28 mouse cellular contexts compared by ENCODE assay signal in genomic region chr2:32703046-32703445, GRCm38 (mm10). TPM values are rescaled to one million over a fixed set of nuclear protein-coding genes. Genes with fewer than 3 reads are reported as not detected.
DNase-seq lines count a peak whose midpoint lies in the region; ATAC-seq and TF ChIP-seq lines count a peak whose summit lies in the region.
"Had no signal": no experiment of that assay in that cellular context is flagged by ENCODE, and none has a peak within 500 bp of the region (broad histone marks: within the 10 kb centered on the region; RNA-seq: fewer than 3 reads in every experiment).

No protein-coding gene starts in this region.

- no peak for ATAC-seq in kidney, embryonic 16.5 days (ENCODE audit: low FRiP score, low TSS enrichment)
- no peak for ATAC-seq in liver, embryonic 12.5 days
- ATAC-seq: CD4-positive, CD25-positive, alpha-beta regulatory T cell, adult 4 months; midbrain, embryonic 16.5 days had no signal

- 93% methylated on average over 8 of the region's 8 CpGs for WGBS in kidney, embryonic 16.5 days
- 84% methylated on average over 8 of the region's 8 CpGs for WGBS in liver, embryonic 12.5 days (ENCODE audit: insufficient replicate concordance)
- WGBS in small intestine, adult 2 months = 50% methylated on average over 8 of the region's 8 CpGs

- H3K9me3 ChIP-seq in kidney, embryonic 16.5 days (ENCODE audit: low read length) = no peaks in the 10 kb centered on the region
- H3K9me3 ChIP-seq in liver, embryonic 12.5 days (replicated peaks) = no peaks in the 10 kb centered on the region
- H3K9me3 ChIP-seq: embryonic facial prominence, embryonic 13.5 days; forebrain, embryonic 12.5 days; heart, embryonic 12.5 days; limb, embryonic 12.5 days; neural tube, embryonic 13.5 days had no signal

- H3K4me2 ChIP-seq in kidney, embryonic 16.5 days (replicated peaks; ENCODE audit: low read depth, low read length) = no peak overlapping the region
- H3K4me2 ChIP-seq in liver, embryonic 12.5 days = peak overlapping the region; percentile 26; the same call in 1 of the 2 replicates
- H3K4me2 ChIP-seq: embryonic facial prominence, embryonic 13.5 days; forebrain, embryonic 12.5 days; heart, embryonic 12.5 days; limb, embryonic 12.5 days; lung, embryonic 14.5 days; neural tube, embryonic 13.5 days had no signal

- no peak for DNase-seq in kidney, adult 11 months
- DNase-seq in R1 (ENCODE audit: low read depth, low spot score) = peak; percentile 89
- no peak for DNase-seq in left cerebral cortex, adult 8-10 months (ENCODE audit: low spot score in 2 of 2)
- DNase-seq in urinary bladder, postnatal 10 days (ENCODE audit: low spot score) = no peak
- DNase-seq: adrenal gland, postnatal 25 days; cerebellum, adult 8-10 months; cerebellum, postnatal 36 days; embryo, embryonic 11 days; gastrocnemius, postnatal 25 days; heart, adult 18-20 months; heart, postnatal 10 days; kidney, adult 9 months; lung, embryonic 14.5 days; lung, postnatal 36 days; retina, postnatal 1 day; right cerebral cortex, postnatal 25 days had no signal

- H3K4me1 ChIP-seq in kidney, embryonic 16.5 days (ENCODE audit: insufficient read depth, low read length) = 0 out of 2 replicates have a peak, but pooled peaks cover 5% of the 10 kb centered on the region
- H3K4me1 ChIP-seq in liver, embryonic 12.5 days = peaks cover 10% of the 10 kb centered on the region
- H3K4me1 ChIP-seq in small intestine, adult 2 months (ENCODE audit: control insufficient read depth, insufficient read depth, insufficient read length, low read length) = peaks cover 15% of the 10 kb centered on the region; the same call in 1 of the 2 replicates
- H3K4me1 ChIP-seq: embryonic facial prominence, embryonic 13.5 days; forebrain, embryonic 12.5 days; heart, embryonic 12.5 days; limb, embryonic 12.5 days; neural tube, embryonic 13.5 days had no signal

- no peak for TF ChIP-seq CTCF in small intestine, adult 2 months (IDR thresholded peaks at IDR 0.05; ENCODE audit: extremely low read depth, insufficient read length, insufficient replicate concordance, low read depth, low read length)

- peak overlapping the region; percentile 31 for H3K27ac ChIP-seq in kidney, embryonic 16.5 days (ENCODE audit: low read length)
- peak overlapping the region; percentile 76; the same call in 1 of the 2 replicates for H3K27ac ChIP-seq in liver, embryonic 12.5 days
- 0 out of 2 replicates have a peak overlapping the region, but pooled peaks have one; percentile 4 for H3K27ac ChIP-seq in small intestine, adult 2 months (ENCODE audit: insufficient read depth, low read depth, low read length)
- H3K27ac ChIP-seq: embryonic facial prominence, embryonic 13.5 days; forebrain, embryonic 12.5 days; limb, embryonic 12.5 days; neural tube, embryonic 13.5 days had no signal

- H3K4me3 ChIP-seq in kidney, embryonic 16.5 days (ENCODE audit: low read length) = no peak overlapping the region
- H3K4me3 ChIP-seq in liver, embryonic 12.5 days = no peak overlapping the region
- H3K4me3 ChIP-seq in small intestine, adult 2 months (ENCODE audit: low read depth, low read length) = no peak overlapping the region
- H3K4me3 ChIP-seq: embryonic facial prominence, embryonic 13.5 days; erythroblast, embryonic 14.5 days; forebrain, embryonic 12.5 days; heart, embryonic 12.5 days; limb, embryonic 12.5 days; myocyte; neural tube, embryonic 13.5 days had no signal

- H3K36me3 ChIP-seq in kidney, embryonic 16.5 days (ENCODE audit: insufficient read depth, low read length) = peaks cover 47% of the 10 kb centered on the region
- H3K36me3 ChIP-seq in liver, embryonic 12.5 days = peaks cover 63% of the 10 kb centered on the region
- peaks cover 29% of the 10 kb centered on the region for H3K36me3 ChIP-seq in small intestine, adult 2 months (ENCODE audit: control insufficient read depth, insufficient read depth, low read length)

- no peak for TF ChIP-seq POLR2A in small intestine, adult 2 months (IDR thresholded peaks at IDR 0.05; ENCODE audit: low read depth, low read length)

- no peaks in the 10 kb centered on the region for H3K27me3 ChIP-seq in kidney, embryonic 16.5 days (ENCODE audit: insufficient read depth, low read length)
- H3K27me3 ChIP-seq in liver, embryonic 12.5 days (replicated peaks) = no peaks in the 10 kb centered on the region
- H3K27me3 ChIP-seq in small intestine, adult 2 months (ENCODE audit: control insufficient read depth, insufficient read depth, low read length) = no peaks in the 10 kb centered on the region
- H3K27me3 ChIP-seq: embryonic facial prominence, embryonic 13.5 days; forebrain, embryonic 12.5 days; heart, embryonic 12.5 days; limb, embryonic 12.5 days; neural tube, embryonic 13.5 days had no signal

- no peak overlapping the region for H3K9ac ChIP-seq in kidney, embryonic 16.5 days (replicated peaks; ENCODE audit: low read length)
- H3K9ac ChIP-seq in liver, embryonic 12.5 days = no peak overlapping the region
- H3K9ac ChIP-seq: embryonic facial prominence, embryonic 13.5 days; forebrain, embryonic 12.5 days; heart, embryonic 12.5 days; limb, embryonic 12.5 days; lung, embryonic 14.5 days; neural tube, embryonic 13.5 days had no signal

RNA-seq across cellular contexts. Expression of gene Fpgs, which starts 0.9 kb away (rescaled TPM):
- polyA plus RNA-seq in kidney, embryonic 16.5 days (2015; fragmentation: Nextera tagmentation; extraction: Ambion mirVana) = 42.3 and 45.1 TPM in 2 replicates
- polyA plus RNA-seq in liver, embryonic 12.5 days (2016; fragmentation: Nextera tagmentation; extraction: Ambion mirVana) = 32.8 and 35.8 TPM in 2 replicates
- 25.6 and 26.0 TPM in 2 replicates for polyA plus RNA-seq in small intestine, adult 2 months (2012; rRNA removed)
- total RNA-seq in left cerebral cortex, adult 8-10 months (2022) = 10 to 100 TPM in 1 of 4 experiments, 1 to 10 TPM in 3; 6.8 to 11.9 (median 9.1) TPM

RNA-seq across cellular contexts. Expression of gene Cdk9, which starts 9.8 kb away (rescaled TPM):
- polyA plus RNA-seq in kidney, embryonic 16.5 days (2015; fragmentation: Nextera tagmentation; extraction: Ambion mirVana) = 113 and 115 TPM in 2 replicates
- 85.3 and 86.1 TPM in 2 replicates for polyA plus RNA-seq in liver, embryonic 12.5 days (2016; fragmentation: Nextera tagmentation; extraction: Ambion mirVana)
- polyA plus RNA-seq in small intestine, adult 2 months (2012; rRNA removed) = 41.9 and 89.9 TPM in 2 replicates
- 100 to 1,000 TPM in 2 of 4 experiments, 10 to 100 TPM in 2; 95.8 to 114 (median 105) TPM for total RNA-seq in left cerebral cortex, adult 8-10 months (2022)

RNA-seq across cellular contexts. Expression of gene Sh2d3c, which starts 17.8 kb away (rescaled TPM):
- polyA plus RNA-seq in kidney, embryonic 16.5 days (2015; fragmentation: Nextera tagmentation; extraction: Ambion mirVana) = 41.5 and 44.2 TPM in 2 replicates
- polyA plus RNA-seq in liver, embryonic 12.5 days (2016; fragmentation: Nextera tagmentation; extraction: Ambion mirVana) = 9.7 and 10.1 TPM in 2 replicates
- polyA plus RNA-seq in small intestine, adult 2 months (2012; rRNA removed) = 10.9 and 25.3 TPM in 2 replicates
- 10 to 100 TPM; 29.5 to 37.8 (median 33.5) TPM for total RNA-seq in left cerebral cortex, adult 8-10 months (2022)

RNA-seq across cellular contexts. Expression of gene 6330409D20Rik, which starts 37.8 kb away (rescaled TPM):
- polyA plus RNA-seq in kidney, embryonic 16.5 days (2015; fragmentation: Nextera tagmentation; extraction: Ambion mirVana) = 0.16 TPM in 1 of 2 replicates, not detected in the other
- polyA plus RNA-seq in liver, embryonic 12.5 days (2016; fragmentation: Nextera tagmentation; extraction: Ambion mirVana) = not detected in 2 replicates
- polyA plus RNA-seq in small intestine, adult 2 months (2012; rRNA removed) = not detected in 2 replicates
- 1 to 10 TPM; 2.0 to 2.8 (median 2.3) TPM for total RNA-seq in left cerebral cortex, adult 8-10 months (2022)
- total RNA-seq: adrenal gland, postnatal 25 days; gastrocnemius, postnatal 25 days; heart, adult 18-20 months; heart, postnatal 10 days had no signal
- polyA plus RNA-seq: erythroblast, embryonic 14.5 days; heart, embryonic 12.5 days; limb, embryonic 12.5 days; lung, embryonic 14.5 days; myocyte had no signal

RNA-seq across cellular contexts. Expression of gene Tor2a, which starts 54.0 kb away (rescaled TPM):
- polyA plus RNA-seq in kidney, embryonic 16.5 days (2015; fragmentation: Nextera tagmentation; extraction: Ambion mirVana) = 79.3 and 82.9 TPM in 2 replicates
- polyA plus RNA-seq in liver, embryonic 12.5 days (2016; fragmentation: Nextera tagmentation; extraction: Ambion mirVana) = 35.9 and 36.6 TPM in 2 replicates
- 86.2 and 133 TPM in 2 replicates for polyA plus RNA-seq in small intestine, adult 2 months (2012; rRNA removed)
- 10 to 100 TPM; 27.7 to 32.6 (median 29.9) TPM for total RNA-seq in left cerebral cortex, adult 8-10 months (2022)

Comparison
In these comparisons a context has a peak if more than half of its experiments do, and no peak if none do; other contexts are left out.
1. H3K27ac ChIP-seq: peak in every context shown above with its lines; median percentile 76 in liver, embryonic 12.5 days; 31 in kidney, embryonic 16.5 days; 4 in small intestine, adult 2 months.